Mouse (Mus musculus): Measurements from ENCODE around the gene Zc3h12a. TPM values are rescaled to one million over a fixed set of nuclear protein-coding genes. Genes with fewer than 3 reads are reported as not detected.

Gene Zc3h12a
- polyA plus RNA-seq, 1 experiment from 2014 or later, result 0.37 TPM

DNA sequence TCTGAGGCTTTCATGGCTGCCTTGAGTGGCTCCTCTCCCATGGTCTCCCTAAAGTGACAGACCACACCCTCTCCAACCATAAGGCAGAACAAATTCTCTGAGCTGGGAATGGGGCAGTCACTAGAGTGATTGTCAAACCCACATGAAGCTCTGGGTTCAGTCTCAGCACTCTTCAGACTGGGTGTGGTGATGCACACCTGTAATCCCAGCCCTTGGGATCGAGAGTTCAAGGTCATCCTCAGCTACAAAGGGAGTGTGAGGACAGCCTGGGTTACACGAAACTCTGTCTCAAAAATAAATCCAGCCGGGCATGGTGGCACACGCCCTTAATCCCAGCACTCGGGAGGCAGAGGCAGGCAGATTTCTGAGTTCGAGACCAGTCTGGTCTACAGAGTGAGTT is 24.8 kb upstream of the Zc3h12a start:
- 86% methylated on average over 6 of the region's 6 CpGs for WGBS
- H3K4me3 ChIP-seq (ENCODE audit: low read depth, low read length), result no peak overlapping the region
- H3K27ac ChIP-seq (ENCODE audit: low read depth, low read length), result no peak overlapping the region
- no peak for ATAC-seq (ENCODE audit: low FRiP score)
- H3K27me3 ChIP-seq (ENCODE audit: control insufficient read depth, insufficient read depth, low read length), result no peaks in the 10 kb centered on the region
- H3K4me1 ChIP-seq (ENCODE audit: control insufficient read depth, insufficient read depth, low read length), result no peaks in the 10 kb centered on the region
- no peak overlapping the region for H3K4me2 ChIP-seq
- H3K36me3 ChIP-seq (ENCODE audit: control insufficient read depth, insufficient read depth, low read length), result no peaks in the 10 kb centered on the region
- H3K9ac ChIP-seq (ENCODE audit: low read length), result no peak overlapping the region
- H3K9me3 ChIP-seq (ENCODE audit: control insufficient read depth, low read length), result no peaks in the 10 kb centered on the region; the same call in 1 of the 2 replicates
- DNase-seq (ENCODE audit: low spot score, missing footprints), result no peak

DNA sequence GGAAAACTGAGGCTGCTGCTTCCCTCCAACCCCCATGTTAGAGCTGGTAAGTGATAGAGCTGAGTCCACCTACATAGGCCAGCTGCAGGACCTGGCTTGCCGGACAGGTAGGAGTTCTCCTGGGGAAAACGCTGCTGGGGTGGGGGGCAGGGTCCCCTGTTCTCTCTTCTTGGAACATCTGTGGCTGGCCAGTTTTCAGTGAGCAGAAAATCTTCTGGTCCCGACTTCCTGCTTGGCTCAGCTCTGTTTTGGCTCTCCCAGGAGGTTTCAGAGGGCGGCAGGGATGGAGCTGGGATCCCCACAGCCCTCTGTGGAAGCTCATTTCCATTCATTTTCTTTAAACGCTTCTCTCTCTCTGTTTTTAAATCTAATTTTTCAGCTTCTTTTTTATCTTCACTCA is 21.8 kb upstream of the Zc3h12a start:
- Histone ChIP-seq H3K27me3 (ENCODE audit: control insufficient read depth, insufficient read depth, low read length) (0 out of 2 replicates have a peak, but pooled peaks cover 2% of the 10 kb centered on the region), H3K4me1 (ENCODE audit: control insufficient read depth, insufficient read depth, low read length) (no peaks in the 10 kb centered on the region), H3K4me3 (ENCODE audit: low read depth, low read length) (no peak overlapping the region), H3K36me3 (ENCODE audit: control insufficient read depth, insufficient read depth, low read length) (no peaks in the 10 kb centered on the region), H3K4me2 (no peak overlapping the region), H3K9ac (ENCODE audit: low read length) (no peak overlapping the region), H3K9me3 (ENCODE audit: control insufficient read depth, low read length) (no peaks in the 10 kb centered on the region; the same call in 1 of the 2 replicates), H3K27ac (ENCODE audit: low read depth, low read length) (no peak overlapping the region)
- ATAC-seq (ENCODE audit: low FRiP score) (no peak), DNase-seq (ENCODE audit: low spot score, missing footprints) (no peak)
- WGBS, result 52% methylated on average over 5 of the region's 5 CpGs

DNA sequence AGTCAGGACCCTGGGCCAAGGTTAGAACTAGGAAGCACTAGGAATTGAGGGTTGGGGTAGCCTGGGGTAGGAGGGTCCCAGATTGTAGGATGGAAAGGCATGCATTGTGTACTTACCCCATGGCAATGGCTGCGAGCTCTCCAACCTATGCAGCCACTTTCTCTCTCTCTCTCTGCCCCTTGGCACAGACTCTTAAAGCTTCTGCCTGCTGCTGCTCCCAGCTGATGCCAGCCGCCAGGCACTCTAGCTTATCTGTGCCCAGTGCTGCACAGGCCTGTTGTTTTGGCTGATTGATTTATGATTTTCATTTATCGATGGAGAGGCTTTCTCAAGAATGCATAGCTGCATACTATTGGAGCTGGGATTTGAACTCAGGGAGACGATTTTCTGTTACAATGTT is 20.3 kb upstream of the Zc3h12a start:
- WGBS, result 94% methylated on average over 4 of the region's 4 CpGs
- Histone ChIP-seq H3K4me1 (ENCODE audit: control insufficient read depth, insufficient read depth, low read length) (no peaks in the 10 kb centered on the region), H3K9ac (ENCODE audit: low read length) (no peak overlapping the region), H3K27me3 (ENCODE audit: control insufficient read depth, insufficient read depth, low read length) (0 out of 2 replicates have a peak, but pooled peaks cover 2% of the 10 kb centered on the region), H3K36me3 (ENCODE audit: control insufficient read depth, insufficient read depth, low read length) (no peaks in the 10 kb centered on the region), H3K9me3 (ENCODE audit: control insufficient read depth, low read length) (no peaks in the 10 kb centered on the region; the same call in 1 of the 2 replicates), H3K27ac (ENCODE audit: low read depth, low read length) (no peak overlapping the region), H3K4me2 (no peak overlapping the region), H3K4me3 (ENCODE audit: low read depth, low read length) (no peak overlapping the region)
- no peak for ATAC-seq (ENCODE audit: low FRiP score)
- no peak for DNase-seq (ENCODE audit: low spot score, missing footprints)

DNA sequence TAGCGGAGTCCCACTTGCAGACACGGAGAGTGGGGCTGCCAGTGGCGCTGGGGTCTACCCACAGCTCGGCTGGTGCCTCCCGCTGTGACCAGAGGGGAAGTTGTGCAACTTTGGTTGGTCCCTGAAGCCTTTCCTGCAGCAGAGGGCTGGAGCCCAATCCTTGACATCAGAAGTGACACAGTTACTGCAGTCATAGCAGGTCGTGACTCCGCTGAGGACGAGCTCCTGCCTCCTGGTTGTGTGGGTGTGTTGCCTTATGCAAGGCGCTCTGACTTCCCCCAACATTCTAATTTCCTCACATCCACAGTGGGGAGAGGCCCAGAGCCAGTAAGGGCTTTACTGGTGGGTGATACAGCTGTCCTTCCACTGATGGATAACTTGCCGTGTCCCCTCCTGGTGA is 17.6 kb upstream of the Zc3h12a start:
- no peak for DNase-seq (ENCODE audit: low spot score, missing footprints)
- Histone ChIP-seq H3K4me2 (no peak overlapping the region), H3K4me1 (ENCODE audit: control insufficient read depth, insufficient read depth, low read length) (no peaks in the 10 kb centered on the region), H3K4me3 (ENCODE audit: low read depth, low read length) (no peak overlapping the region), H3K9ac (ENCODE audit: low read length) (no peak overlapping the region), H3K9me3 (ENCODE audit: control insufficient read depth, low read length) (no peaks in the 10 kb centered on the region; the same call in 1 of the 2 replicates), H3K36me3 (ENCODE audit: control insufficient read depth, insufficient read depth, low read length) (no peaks in the 10 kb centered on the region), H3K27ac (ENCODE audit: low read depth, low read length) (no peak overlapping the region), H3K27me3 (ENCODE audit: control insufficient read depth, insufficient read depth, low read length) (0 out of 2 replicates have a peak, but pooled peaks cover 2% of the 10 kb centered on the region)
- 42% methylated on average over 10 of the region's 10 CpGs for WGBS
- no peak for ATAC-seq (ENCODE audit: low FRiP score)

DNA sequence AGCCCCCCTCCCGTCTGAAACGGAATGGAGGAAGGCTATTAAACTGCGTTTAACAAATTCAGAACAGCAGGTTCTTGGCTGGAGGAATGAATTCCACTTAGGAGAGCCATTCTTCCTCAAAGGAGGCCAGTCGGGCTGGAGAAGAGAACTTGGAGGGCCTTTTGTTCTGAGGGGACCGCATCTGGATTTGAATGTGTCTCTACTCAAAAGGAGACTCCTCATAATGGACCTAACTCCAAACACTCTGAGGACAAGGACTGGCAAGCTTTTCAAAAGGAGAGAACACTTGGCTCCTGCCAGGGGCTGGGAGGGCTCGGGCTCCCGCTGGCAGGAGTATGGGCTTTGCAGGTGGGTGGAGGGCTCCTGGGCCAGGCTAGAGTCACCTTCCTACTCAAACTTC is 17.0 kb upstream of the Zc3h12a start:
- Histone ChIP-seq H3K4me2 (no peak overlapping the region), H3K36me3 (ENCODE audit: control insufficient read depth, insufficient read depth, low read length) (no peaks in the 10 kb centered on the region), H3K27ac (ENCODE audit: low read depth, low read length) (no peak overlapping the region), H3K4me3 (ENCODE audit: low read depth, low read length) (no peak overlapping the region), H3K4me1 (ENCODE audit: control insufficient read depth, insufficient read depth, low read length) (no peaks in the 10 kb centered on the region), H3K9me3 (ENCODE audit: control insufficient read depth, low read length) (no peaks in the 10 kb centered on the region; the same call in 1 of the 2 replicates), H3K9ac (ENCODE audit: low read length) (no peak overlapping the region), H3K27me3 (ENCODE audit: control insufficient read depth, insufficient read depth, low read length) (0 out of 2 replicates have a peak, but pooled peaks cover 2% of the 10 kb centered on the region)
- WGBS, result 19% methylated on average over 7 of the region's 7 CpGs
- no peak for ATAC-seq (ENCODE audit: low FRiP score)
- DNase-seq (ENCODE audit: low spot score, missing footprints), result no peak

DNA sequence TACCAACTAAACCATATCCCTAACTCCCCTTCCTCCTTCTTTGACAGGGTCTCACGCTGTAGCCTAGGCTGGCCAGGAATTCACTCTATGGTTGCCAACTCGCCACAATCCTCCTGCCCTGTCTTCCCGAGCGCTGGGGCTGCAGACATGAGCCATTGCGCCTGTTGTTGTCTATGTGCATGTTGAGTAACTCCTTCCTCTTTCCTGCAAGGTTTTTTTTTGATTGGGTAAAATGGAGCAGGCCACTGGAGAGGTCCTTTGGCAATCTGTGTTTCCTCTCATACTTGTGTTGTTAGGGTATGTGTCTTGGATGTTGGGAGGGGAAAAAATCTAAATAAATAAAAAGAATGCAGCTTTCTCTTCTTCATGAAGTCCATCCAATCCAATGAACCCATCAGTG is 16.6 kb upstream of the Zc3h12a start:
- Histone ChIP-seq H3K27me3 (ENCODE audit: control insufficient read depth, insufficient read depth, low read length) (0 out of 2 replicates have a peak, but pooled peaks cover 2% of the 10 kb centered on the region), H3K4me2 (no peak overlapping the region), H3K27ac (ENCODE audit: low read depth, low read length) (no peak overlapping the region), H3K9me3 (ENCODE audit: control insufficient read depth, low read length) (no peaks in the 10 kb centered on the region; the same call in 1 of the 2 replicates), H3K4me3 (ENCODE audit: low read depth, low read length) (no peak overlapping the region), H3K9ac (ENCODE audit: low read length) (no peak overlapping the region), H3K4me1 (ENCODE audit: control insufficient read depth, insufficient read depth, low read length) (no peaks in the 10 kb centered on the region), H3K36me3 (ENCODE audit: control insufficient read depth, insufficient read depth, low read length) (no peaks in the 10 kb centered on the region)
- 84% methylated on average over 5 of the region's 5 CpGs for WGBS
- DNase-seq (ENCODE audit: low spot score, missing footprints), result no peak
- ATAC-seq (ENCODE audit: low FRiP score), result no peak

DNA sequence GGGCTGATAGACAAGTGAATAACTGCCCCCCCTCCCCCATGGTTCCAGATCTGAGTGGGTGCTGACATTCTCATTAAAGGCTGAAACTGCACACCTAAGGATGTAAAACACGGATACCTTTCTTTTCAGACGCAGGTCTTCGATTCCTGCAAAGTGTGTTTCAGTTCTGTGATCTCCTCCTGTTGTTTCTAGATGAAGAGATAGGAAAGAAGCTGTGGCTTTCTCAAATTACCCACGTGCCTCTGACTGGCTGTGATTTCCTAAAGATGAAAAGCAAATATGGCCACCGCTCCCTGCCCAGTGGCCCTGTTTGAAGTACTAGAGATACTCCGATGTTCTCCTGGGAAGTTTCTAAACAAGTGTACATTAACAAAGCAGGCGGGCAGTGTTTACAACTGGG is 10.7 kb upstream of the Zc3h12a start:
- Histone ChIP-seq H3K9me3 (ENCODE audit: control insufficient read depth, low read length) (no peaks in the 10 kb centered on the region), H3K4me2 (no peak overlapping the region), H3K4me1 (ENCODE audit: control insufficient read depth, insufficient read depth, low read length) (no peaks in the 10 kb centered on the region), H3K27ac (ENCODE audit: low read depth, low read length) (no peak overlapping the region), H3K9ac (ENCODE audit: low read length) (no peak overlapping the region), H3K4me3 (ENCODE audit: low read depth, low read length) (no peak overlapping the region), H3K36me3 (ENCODE audit: control insufficient read depth, insufficient read depth, low read length) (no peaks in the 10 kb centered on the region), H3K27me3 (ENCODE audit: control insufficient read depth, insufficient read depth, low read length) (no peaks in the 10 kb centered on the region)
- DNase-seq (ENCODE audit: low spot score, missing footprints) (no peak), ATAC-seq (ENCODE audit: low FRiP score) (no peak)
- 79% methylated on average over 7 of the region's 7 CpGs for WGBS

DNA sequence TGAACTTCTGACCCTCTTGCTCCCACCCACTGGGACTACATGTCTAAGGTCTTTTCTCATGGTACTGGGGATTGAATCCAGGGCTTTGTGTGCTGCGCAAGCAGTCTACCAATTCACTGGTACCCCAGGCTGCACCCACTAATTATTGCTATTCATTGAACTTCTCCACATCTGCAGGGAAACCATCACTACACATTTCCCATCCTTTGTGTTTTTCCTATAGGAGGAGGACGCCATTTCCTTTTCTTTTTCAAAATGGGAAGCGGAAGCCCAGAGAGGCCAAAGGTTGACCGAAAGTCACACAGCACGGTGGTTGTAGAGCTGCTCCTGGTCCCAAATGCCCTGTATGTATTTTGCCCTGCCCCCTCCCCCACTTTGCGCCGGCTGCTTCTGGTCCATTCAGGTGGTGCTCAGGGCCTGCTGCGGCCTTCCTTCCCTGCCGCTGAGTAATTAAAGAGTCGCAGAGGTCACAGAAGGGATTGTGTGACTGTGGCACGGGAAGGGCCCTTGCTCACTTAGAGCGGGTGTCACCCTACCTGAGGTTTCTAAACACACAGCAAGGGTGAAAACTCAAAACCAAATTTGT is 8.8 kb upstream of the Zc3h12a start:
- Histone ChIP-seq H3K4me1 (ENCODE audit: control insufficient read depth, insufficient read depth, low read length) (no peaks in the 10 kb centered on the region), H3K27me3 (ENCODE audit: control insufficient read depth, insufficient read depth, low read length) (no peaks in the 10 kb centered on the region), H3K4me2 (no peak overlapping the region), H3K9me3 (ENCODE audit: control insufficient read depth, low read length) (no peaks in the 10 kb centered on the region), H3K4me3 (ENCODE audit: low read depth, low read length) (no peak overlapping the region), H3K9ac (ENCODE audit: low read length) (no peak overlapping the region), H3K27ac (ENCODE audit: low read depth, low read length) (no peak overlapping the region), H3K36me3 (ENCODE audit: control insufficient read depth, insufficient read depth, low read length) (no peaks in the 10 kb centered on the region)
- whole genome bisulfite sequencing, result 69% methylated on average over 12 of the region's 12 CpGs
- ATAC-seq (ENCODE audit: low FRiP score), result no peak
- DNase-seq (ENCODE audit: low spot score, missing footprints), result no peak

DNA sequence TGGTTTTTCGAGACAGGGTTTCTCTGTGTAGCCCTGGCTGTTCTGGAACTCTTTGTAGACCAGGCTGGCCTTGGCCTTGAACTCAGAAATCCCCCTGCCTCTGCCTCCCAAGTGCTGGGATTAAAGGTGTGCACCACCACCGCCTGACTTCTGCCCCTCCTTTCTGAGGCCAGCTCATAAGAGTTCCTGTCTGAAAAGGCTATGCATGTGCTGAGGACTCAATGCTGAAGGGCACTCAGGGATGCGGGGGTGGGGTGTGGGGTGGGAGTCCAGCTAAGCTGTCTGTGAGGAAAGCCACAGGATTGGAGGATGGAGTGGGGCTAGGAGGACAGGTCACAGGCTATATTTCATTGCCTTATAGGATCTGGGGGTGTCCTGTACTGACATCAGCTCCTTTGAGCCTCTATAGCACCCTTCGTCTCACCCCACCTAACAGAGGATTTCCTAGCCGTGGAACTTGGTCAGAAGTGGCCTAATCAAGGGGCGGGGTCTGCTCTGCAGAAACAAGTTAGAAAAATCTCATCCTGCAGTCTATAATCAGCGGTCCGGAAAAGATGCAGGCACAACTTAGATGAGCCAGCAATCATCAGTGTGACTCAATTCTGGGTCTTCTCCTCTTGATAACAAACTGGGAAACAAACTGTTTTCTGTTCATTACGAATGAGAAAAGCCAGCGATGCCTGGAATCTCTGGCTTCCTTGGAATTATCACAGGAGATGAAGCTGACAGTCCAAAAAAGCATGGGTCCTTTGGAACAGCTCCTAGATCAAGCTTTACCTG is 7.6 kb upstream of the Zc3h12a start:
- H3K9me3 ChIP-seq (ENCODE audit: control insufficient read depth, low read length), result no peaks in the 10 kb centered on the region
- H3K9ac ChIP-seq (ENCODE audit: low read length), result no peak overlapping the region
- no peaks in the 10 kb centered on the region for H3K4me1 ChIP-seq (ENCODE audit: control insufficient read depth, insufficient read depth, low read length)
- DNase-seq (ENCODE audit: low spot score, missing footprints), result no peak
- ATAC-seq (ENCODE audit: low FRiP score), result no peak
- no peak overlapping the region for H3K4me3 ChIP-seq (ENCODE audit: low read depth, low read length)
- no peaks in the 10 kb centered on the region for H3K27me3 ChIP-seq (ENCODE audit: control insufficient read depth, insufficient read depth, low read length)
- no peaks in the 10 kb centered on the region for H3K36me3 ChIP-seq (ENCODE audit: control insufficient read depth, insufficient read depth, low read length)
- no peak overlapping the region for H3K4me2 ChIP-seq
- 82% methylated on average over 10 of the region's 10 CpGs for WGBS
- H3K27ac ChIP-seq (ENCODE audit: low read depth, low read length), result no peak overlapping the region

All from midbrain, embryonic 11.5 days (tissue).